Mouse (Mus musculus) kidney, embryonic 15.5 days (tissue): ENCODE data around the gene Olfr148. TPM values are rescaled to one million over a fixed set of nuclear protein-coding genes. Genes with fewer than 3 reads are reported as not detected.

ENCODE experiments used
- ATAC-seq: fragments of 200-750 bp; cut with Nextera tagmentation; replicated peaks from 2 replicates; pipeline ENCODE4 v1.8.0; 2017; ENCODE audit warnings: moderate TSS enrichment; ENCODE audit not compliant: low FRiP score
- H3K27ac ChIP-seq: fragments of 300-500 bp; sonication (generic); 2 replicates; pipeline ENCODE4 v1.5.1; 2015; ENCODE audit warnings: mild to moderate bottlenecking, inconsistent platforms
- H3K27me3 ChIP-seq: fragments of 300-500 bp; sonication (generic); 2 replicates; pipeline ENCODE4 v1.6.1; 2015; ENCODE audit warnings: inconsistent platforms
- H3K36me3 ChIP-seq: fragments of 300-500 bp; sonication (generic); 2 replicates; pipeline ENCODE4 v1.6.1; 2015; ENCODE audit warnings: inconsistent platforms
- H3K4me1 ChIP-seq: fragments of 300-500 bp; sonication (generic); 2 replicates; pipeline ENCODE4 v1.6.1; 2015; ENCODE audit warnings: inconsistent platforms
- H3K4me2 ChIP-seq: fragments of 300-500 bp; sonication (generic); 2 replicates; pipeline ENCODE4 v1.6.1; 2015; ENCODE audit warnings: moderate library complexity, mild to moderate bottlenecking, inconsistent platforms
- H3K4me3 ChIP-seq: fragments of 300-500 bp; sonication (generic); replicated peaks from 2 replicates; pipeline ENCODE4 v1.5.1; 2015; ENCODE audit warnings: mild to moderate bottlenecking, inconsistent platforms
- H3K9ac ChIP-seq: fragments of 300-500 bp; sonication (generic); 2 replicates; pipeline ENCODE4 v1.6.1; 2015; ENCODE audit warnings: mild to moderate bottlenecking, inconsistent platforms
- H3K9me3 ChIP-seq: fragments of 300-500 bp; sonication (generic); replicated peaks from 2 replicates; pipeline ENCODE4 v1.6.1; 2016; ENCODE audit warnings: inconsistent platforms
- whole genome bisulfite sequencing: fragments of 180-500 bp; shearing (Covaris S2); methylation state at CpG from one replicate; pipeline ENCODE4 v1.1.7; 2015; ENCODE audit warnings: mixed read lengths; 5-methylcytosine and 5-hydroxymethylcytosine counted together
- polyA plus RNA-seq: library from polyadenylated mRNA; unstranded; fragments of >200 nt; fragmentation: Nextera tagmentation; extraction: Ambion mirVana; gene quantifications from 2 replicates; pipeline ENCODE4 v1.2.1, GENCODE M21; 2015

Olfr148 gene
- polyA plus RNA-seq, 1 experiment from 2014 or later: not detected

- Histone ChIP-seq H3K4me3 (no peak overlapping the region), H3K36me3 (no peaks in the 10 kb centered on the region), H3K9me3 (no peaks in the 10 kb centered on the region), H3K4me1 (no peaks in the 10 kb centered on the region), H3K27ac (no peak overlapping the region), H3K27me3 (no peaks in the 10 kb centered on the region), H3K9ac (no peak overlapping the region), H3K4me2 (no peak overlapping the region)
- WGBS: 21% methylated on average over 4 of the region's 4 CpGs
- no peak for ATAC-seq
Measured at GRCm38 (mm10) chr9:39633913-39634594, 23.6 kb downstream of the Olfr148 start.

DNA sequence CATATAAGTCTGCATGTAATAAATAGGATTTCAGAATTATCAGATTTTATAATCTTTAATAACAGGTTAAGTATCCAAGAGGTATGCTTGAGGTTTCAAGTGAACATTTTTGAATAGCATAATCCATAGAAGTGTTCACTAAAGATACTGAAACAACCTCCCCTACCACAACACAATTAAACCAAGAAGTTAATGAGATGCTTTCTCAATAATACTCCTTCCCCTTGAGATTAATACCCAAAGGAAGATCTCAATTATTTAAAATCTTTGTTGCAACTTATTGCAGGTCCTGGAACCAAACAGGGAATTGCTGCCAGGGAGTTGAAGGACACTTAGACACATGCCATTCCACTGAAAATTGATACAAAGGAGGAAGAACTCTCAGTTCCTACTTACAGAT, 34.3 kb downstream of the Olfr148 start, which contains the start of gene Olfr961:
TSS of gene Olfr961 (plus strand) at position 301 of the 400 bp plus-strand sequence.
- no peak within 1 kb of the TSS for H3K9ac ChIP-seq
- no peak within 1 kb of the TSS for H3K4me3 ChIP-seq
- no peaks in the 10 kb centered on the region for H3K4me1 ChIP-seq
- no peak for ATAC-seq
- H3K27ac ChIP-seq: no peak within 1 kb of the TSS
- H3K27me3 ChIP-seq: no peaks in the 10 kb centered on the region
- H3K36me3 ChIP-seq: no peaks in the 10 kb centered on the region
- H3K4me2 ChIP-seq: no peak within 1 kb of the TSS
- H3K9me3 ChIP-seq: no peaks in the 10 kb centered on the region

DNA sequence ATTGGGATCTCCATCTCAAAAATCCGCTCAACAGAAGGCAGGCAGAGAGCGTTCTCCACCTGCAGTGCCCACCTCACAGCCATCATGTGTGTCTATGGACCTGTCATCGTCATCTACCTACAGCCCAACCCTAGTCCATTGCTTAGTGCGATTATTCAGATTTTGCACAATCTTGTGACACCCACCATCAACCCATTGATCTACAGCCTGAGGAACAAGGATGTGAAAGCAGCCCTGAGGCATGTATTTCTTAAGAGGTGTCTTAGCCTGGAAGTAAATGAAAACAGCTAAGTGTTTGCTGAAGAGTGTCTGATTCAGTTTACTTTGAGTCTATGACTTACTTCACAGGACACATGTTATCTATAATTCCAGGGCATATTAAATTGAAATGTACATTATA, 36.9 kb downstream of the Olfr148 start:
- WGBS: 88% methylated on average over 4 of the region's 4 CpGs
- Histone ChIP-seq H3K4me1 (no peaks in the 10 kb centered on the region), H3K9me3 (no peaks in the 10 kb centered on the region), H3K4me3 (no peak overlapping the region), H3K27ac (no peak overlapping the region), H3K36me3 (no peaks in the 10 kb centered on the region), H3K9ac (no peak overlapping the region), H3K27me3 (no peaks in the 10 kb centered on the region), H3K4me2 (no peak overlapping the region)
- ATAC-seq: no peak

- Histone ChIP-seq H3K4me2 (no peak overlapping the region), H3K4me1 (no peaks in the 10 kb centered on the region), H3K4me3 (no peak overlapping the region), H3K9me3 (no peaks in the 10 kb centered on the region), H3K27ac (no peak overlapping the region), H3K27me3 (no peaks in the 10 kb centered on the region), H3K9ac (no peak overlapping the region), H3K36me3 (no peaks in the 10 kb centered on the region)
- no peak for ATAC-seq
- WGBS: 74% methylated on average over 6 of the region's 6 CpGs
Measured at GRCm38 (mm10) chr9:39654756-39655396, 44.4 kb downstream of the Olfr148 start.

Other genes with a start within 250 kb of the Olfr148 start
- gene Olfr951, start 223.2 kb upstream of the Olfr148 start, polyA plus RNA-seq: not detected in 2 replicates
- not detected in 2 replicates for gene Olfr952, start 183.5 kb upstream of the Olfr148 start, polyA plus RNA-seq
- gene Olfr954, start 154.0 kb upstream of the Olfr148 start, polyA plus RNA-seq: not detected in 2 replicates
- gene Olfr955, start 138.7 kb upstream of the Olfr148 start, polyA plus RNA-seq: not detected in 2 replicates
- not detected in 2 replicates for gene Olfr44, start 116.7 kb upstream of the Olfr148 start, polyA plus RNA-seq
- gene Olfr957, start 94.8 kb upstream of the Olfr148 start, polyA plus RNA-seq: not detected in 2 replicates
- gene Olfr958, start 56.6 kb upstream of the Olfr148 start, polyA plus RNA-seq: not detected in 2 replicates
- not detected in 2 replicates for gene Olfr959, start 35.1 kb upstream of the Olfr148 start, polyA plus RNA-seq
- gene AW551984, start 6.3 kb upstream of the Olfr148 start, polyA plus RNA-seq: 22.0 and 23.4 TPM in 2 replicates
- 0.16 TPM in 1 of 2 replicates, not detected in the other for gene Olfr960, start 10.7 kb downstream of the Olfr148 start, polyA plus RNA-seq
- not detected in 2 replicates for gene Olfr961, start 34.4 kb downstream of the Olfr148 start, polyA plus RNA-seq
- not detected in 2 replicates for gene Olfr963, start 56.5 kb downstream of the Olfr148 start, polyA plus RNA-seq
- gene Olfr149, start 96.5 kb downstream of the Olfr148 start, polyA plus RNA-seq: not detected in 2 replicates
- gene Olfr965, start 100.7 kb downstream of the Olfr148 start, polyA plus RNA-seq: not detected in 2 replicates
- gene Olfr150, start 120.3 kb downstream of the Olfr148 start, polyA plus RNA-seq: not detected in 2 replicates
- not detected in 2 replicates for gene Olfr967, start 135.6 kb downstream of the Olfr148 start, polyA plus RNA-seq
- not detected in 2 replicates for gene Olfr968, start 172.6 kb downstream of the Olfr148 start, polyA plus RNA-seq
- gene Olfr969, start 180.3 kb downstream of the Olfr148 start, polyA plus RNA-seq: not detected in 2 replicates
- gene Olfr970, start 198.2 kb downstream of the Olfr148 start, polyA plus RNA-seq: not detected in 2 replicates
- gene Olfr971, start 226.2 kb downstream of the Olfr148 start, polyA plus RNA-seq: not detected in 2 replicates